Mouse (Mus musculus): ENCODE results near the gene Elf5.

Elf5 gene

GRCm38 (mm10) chr2:103411348-103411747, at the start of gene Elf5:
Gene Elf5 (plus strand): TSS chr2:103411688.
- DNase-seq (ENCODE audit: low read depth, low spot score) = no peak

GRCm38 (mm10) chr2:103372541-103372940, 38.9 kb upstream of the Elf5 start:
- no peak for DNase-seq (ENCODE audit: low read depth, low spot score)

- DNase-seq (ENCODE audit: low read depth, low spot score) = no peak
These were observed 31.9 kb upstream of the Elf5 start for GRCm38 (mm10) chr2:103379502-103380160.

- no peak for DNase-seq (ENCODE audit: low read depth, low spot score)
These were observed 29.3 kb upstream of the Elf5 start for GRCm38 (mm10) chr2:103382174-103382573.

- no peak for DNase-seq (ENCODE audit: low read depth, low spot score)
These were observed 23.6 kb upstream of the Elf5 start for GRCm38 (mm10) chr2:103387881-103388280.

GRCm38 (mm10) chr2:103388311-103388710, 23.2 kb upstream of the Elf5 start:
- no peak for DNase-seq (ENCODE audit: low read depth, low spot score)

GRCm38 (mm10) chr2:103390086-103390988, 21.2 kb upstream of the Elf5 start:
- DNase-seq (ENCODE audit: low read depth, low spot score) = no peak

- DNase-seq (ENCODE audit: low read depth, low spot score) = no peak
These were observed 19.9 kb upstream of the Elf5 start for GRCm38 (mm10) chr2:103391626-103392025.

- DNase-seq (ENCODE audit: low read depth, low spot score) = no peak
These were observed 13.4 kb upstream of the Elf5 start for GRCm38 (mm10) chr2:103398110-103398509.

GRCm38 (mm10) chr2:103400691-103401090, 10.8 kb upstream of the Elf5 start:
- no peak for DNase-seq (ENCODE audit: low read depth, low spot score)

- no peak for DNase-seq (ENCODE audit: low read depth, low spot score)
These were observed 5.2 kb upstream of the Elf5 start for GRCm38 (mm10) chr2:103406239-103406638.

- DNase-seq (ENCODE audit: low read depth, low spot score) = no peak
These were observed 328 bp downstream of the Elf5 start for GRCm38 (mm10) chr2:103411816-103412215.

GRCm38 (mm10) chr2:103413381-103413780, 1.9 kb downstream of the Elf5 start:
- no peak for DNase-seq (ENCODE audit: low read depth, low spot score)

- DNase-seq (ENCODE audit: low read depth, low spot score) = no peak
These were observed 4.3 kb downstream of the Elf5 start for GRCm38 (mm10) chr2:103415774-103416173.

GRCm38 (mm10) chr2:103420650-103421507, 9.4 kb downstream of the Elf5 start:
- no peak for DNase-seq (ENCODE audit: low read depth, low spot score)

GRCm38 (mm10) chr2:103423884-103424283, 12.4 kb downstream of the Elf5 start:
- DNase-seq (ENCODE audit: low read depth, low spot score) = no peak

- DNase-seq (ENCODE audit: low read depth, low spot score) = peak; percentile 66
These were observed 13.0 kb downstream of the Elf5 start for GRCm38 (mm10) chr2:103424349-103425026.

- no peak for DNase-seq (ENCODE audit: low read depth, low spot score)
These were observed 14.1 kb downstream of the Elf5 start for GRCm38 (mm10) chr2:103425456-103426063.

GRCm38 (mm10) chr2:103428356-103428755, 16.9 kb downstream of the Elf5 start:
- no peak for DNase-seq (ENCODE audit: low read depth, low spot score)

- no peak for DNase-seq (ENCODE audit: low read depth, low spot score)
These were observed 19.2 kb downstream of the Elf5 start for GRCm38 (mm10) chr2:103430712-103431111.

All from CD4-positive, CD25-positive, alpha-beta regulatory T cell, adult 2 months (primary cell).